Mouse (Mus musculus) stomach, postnatal 0 days (tissue): Measurements from ENCODE around the gene Zfp300.

Source experiments
- CTCF ChIP-seq: IDR thresholded peaks from 2 replicates; pipeline ENCODE4 v1.5.1; 2016; ENCODE audit warnings: antibody characterized with exemption, low read depth, mild to moderate bottlenecking, moderate library complexity
- EP300 ChIP-seq: optimal IDR thresholded peaks from 2 replicates; pipeline ENCODE3; 2016; ENCODE audit warnings: antibody characterized with exemption

GRCm38 (mm10) chrX:21089867-21090239, 526 bp upstream of the Zfp300 start:
- TF ChIP-seq CTCF (no peak), EP300 (no peak)
